Mouse (Mus musculus) liver, adult 2 months (tissue): ENCODE results near the gene Psmc1.

Source experiments
- CTCF ChIP-seq: fragments of 200-500 bp; IDR thresholded peaks from 2 replicates; pipeline ENCODE4 v1.5.1; 2011; ENCODE audit warnings: low read depth, low read length, control low read depth
- POLR2A ChIP-seq: fragments of 200-500 bp; IDR thresholded peaks from 2 replicates; pipeline ENCODE4 v1.6.1; 2011; ENCODE audit warnings: low read length, control low read depth; ENCODE audit not compliant: insufficient read depth; ENCODE audit errors: extremely low read depth

- TF ChIP-seq CTCF = no peak
- TF ChIP-seq POLR2A = no peak
Observed at GRCm38 (mm10) chr12:100131167-100131566, 21.2 kb downstream of the Psmc1 start.
